ENCODE assay signal across 10 mouse cellular contexts in the genomic region with DNA sequence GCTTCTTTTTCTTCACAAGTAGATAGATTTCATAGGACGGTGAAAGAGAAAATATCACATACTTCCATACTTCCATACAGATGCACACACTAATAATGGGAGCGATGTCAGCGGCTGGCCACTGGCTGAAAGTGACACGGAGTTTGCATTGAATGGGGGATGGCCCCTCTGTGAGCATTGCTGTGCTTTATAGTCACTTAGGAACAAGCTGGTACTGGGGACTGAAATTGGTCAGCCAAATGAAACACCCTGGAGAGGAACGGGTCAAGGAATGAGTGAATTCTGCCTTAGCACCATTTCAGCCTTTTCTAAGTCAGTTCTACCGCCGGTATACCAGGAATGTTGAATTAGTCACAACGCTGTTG.
DNase-seq lines count a peak whose midpoint lies in the region; ATAC-seq and TF ChIP-seq lines count a peak whose summit lies in the region.
"Had no signal": no experiment of that assay in that cellular context is flagged by ENCODE, and none has a peak within 500 bp of the region (broad histone marks: within the 10 kb centered on the region; RNA-seq: fewer than 3 reads in every experiment).

No protein-coding gene starts in this region.

- DNase-seq in embryo, embryonic 10.5 days (ENCODE audit: low spot score): peak; percentile 30
- no peak for DNase-seq in embryo, embryonic 9.5 days (ENCODE audit: extremely low spot score)
- peak; percentile 65 for DNase-seq in Muller cell, postnatal 12 days (ENCODE audit: inconsistent ontology term)
- DNase-seq in hindbrain, embryonic 10.5 days (ENCODE audit: low spot score): peak; percentile 12
- DNase-seq in liver, postnatal 0 days: no peak
- DNase-seq in layer of hippocampus, postnatal 10 days (ENCODE audit: low spot score in 2 of 2): no peak
- no peak for DNase-seq in thymus, postnatal 36 days
- no peak for DNase-seq in T-cell, adult 2 months (ENCODE audit: low spot score)
- DNase-seq: gastrocnemius, postnatal 25 days had no signal

- peak overlapping the region; percentile 93 for H3K27ac ChIP-seq in hindbrain, embryonic 10.5 days
- H3K27ac ChIP-seq in liver, postnatal 0 days (ENCODE audit: low read depth): peak overlapping the region; percentile 78

- peak overlapping the region; percentile 69 for H3K4me3 ChIP-seq in hindbrain, embryonic 10.5 days
- H3K4me3 ChIP-seq in liver, postnatal 0 days (ENCODE audit: low read depth, low read length): peak overlapping the region; percentile 55
- H3K4me3 ChIP-seq: myocyte had no signal

- ATAC-seq in liver, postnatal 0 days: no peak

- peak overlapping the region; percentile 34; the same call in 1 of the 2 replicates for H3K9ac ChIP-seq in liver, postnatal 0 days (replicated peaks)

- H3K4me2 ChIP-seq in liver, postnatal 0 days (ENCODE audit: low read depth, low read length): peak overlapping the region; percentile 83

- TF ChIP-seq EP300 in liver, postnatal 0 days (IDR thresholded peaks at IDR 0.05; ENCODE audit: low read depth): no peak

- H3K36me3 ChIP-seq in hindbrain, embryonic 10.5 days: no peaks in the 10 kb centered on the region
- no peaks in the 10 kb centered on the region for H3K36me3 ChIP-seq in liver, postnatal 0 days (replicated peaks; ENCODE audit: insufficient read depth, low read length)

- no peak for TF ChIP-seq CTCF in liver, postnatal 0 days (IDR thresholded peaks at IDR 0.05; ENCODE audit: low read depth)

- H3K27me3 ChIP-seq in hindbrain, embryonic 10.5 days (ENCODE audit: insufficient read depth, poor library complexity, severe bottlenecking): no peaks in the 10 kb centered on the region
- H3K27me3 ChIP-seq in liver, postnatal 0 days (ENCODE audit: insufficient read depth, low read length): no peaks in the 10 kb centered on the region

- WGBS in hindbrain, embryonic 10.5 days: 64% methylated on average over 8 of the region's 8 CpGs
- WGBS in liver, postnatal 0 days (ENCODE audit: insufficient replicate concordance): 70% methylated on average over 8 of the region's 8 CpGs

- H3K9me3 ChIP-seq in hindbrain, embryonic 10.5 days: no peaks in the 10 kb centered on the region
- H3K9me3 ChIP-seq in liver, postnatal 0 days (ENCODE audit: low read length): no peaks in the 10 kb centered on the region

- H3K4me1 ChIP-seq in hindbrain, embryonic 10.5 days (replicated peaks): peaks cover 37% of the 10 kb centered on the region
- 0 out of 2 replicates have a peak, but pooled peaks cover 2% of the 10 kb centered on the region for H3K4me1 ChIP-seq in liver, postnatal 0 days (ENCODE audit: insufficient read depth)

Comparison
In these comparisons a context has a peak if more than half of its experiments do, and no peak if none do; other contexts are left out.
1. DNase-seq: peak in embryo, embryonic 10.5 days (single experiment), Muller cell, postnatal 12 days (single experiment) and hindbrain, embryonic 10.5 days (single experiment); none in embryo, embryonic 9.5 days (single experiment), liver, postnatal 0 days (single experiment), layer of hippocampus, postnatal 10 days (0 of 2), thymus, postnatal 36 days (0 of 2) and T-cell, adult 2 months (single experiment).